Mouse (Mus musculus): ENCODE data around the gene Tbx5.

DNA sequence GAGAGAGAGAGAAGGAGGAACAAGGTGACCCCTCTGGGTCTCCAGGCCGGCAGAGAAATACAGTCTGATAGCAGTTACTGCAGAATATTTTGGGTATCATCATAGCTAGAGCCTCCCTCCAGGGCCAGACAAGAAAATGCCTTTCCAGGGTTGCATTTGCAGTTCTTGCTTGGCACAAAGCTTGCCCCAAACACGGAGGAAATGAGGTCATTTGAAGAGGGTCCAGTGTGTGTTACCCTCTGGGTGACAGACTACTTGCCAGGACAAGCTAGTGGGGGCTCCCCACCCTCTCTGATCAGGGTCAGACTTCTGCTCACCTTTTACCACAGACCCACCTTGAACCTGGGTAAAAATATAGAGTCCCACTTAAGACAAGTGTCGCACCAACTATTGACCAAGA is 36.7 kb upstream of the Tbx5 start:
- TF ChIP-seq CTCF (IDR thresholded peaks at IDR 0.05 in 2 of 3, conservative IDR thresholded peaks at IDR 0.05 in 1 of 3; ENCODE audit: control insufficient read depth in 1 of 3, insufficient read depth in 1 of 3, low read depth in 2 of 3, low read length in 3 of 3, poor library complexity in 1 of 3, severe bottlenecking in 1 of 3) (no peak), RCOR1 (IDR thresholded peaks at IDR 0.05; ENCODE audit: low read depth, low read length) (no peak), ETS1 (IDR thresholded peaks at IDR 0.05; ENCODE audit: low read depth, low read length) (no peak), ZKSCAN1 (IDR thresholded peaks at IDR 0.05; ENCODE audit: low read depth, low read length) (no peak), ZNF384 (IDR thresholded peaks at IDR 0.05; ENCODE audit: low read depth, low read length) (no peak), POLR2A (IDR thresholded peaks at IDR 0.05; ENCODE audit: control insufficient read depth in 1 of 2, insufficient read depth in 1 of 2, low read depth in 1 of 2, low read length in 2 of 2, poor library complexity in 1 of 2) (no peak), ELF1 (IDR thresholded peaks at IDR 0.05; ENCODE audit: low read depth, low read length) (no peak), JUND (IDR thresholded peaks at IDR 0.05; ENCODE audit: low read depth, low read length) (no peak), NRF1 (IDR thresholded peaks at IDR 0.05; ENCODE audit: insufficient read depth, low read depth, low read length, poor library complexity, severe bottlenecking) (no peak), MAX (IDR thresholded peaks at IDR 0.05; ENCODE audit: low read length) (no peak), EP300 (IDR thresholded peaks at IDR 0.05; ENCODE audit: low read depth in 1 of 2, low read length in 2 of 2) (no peak), USF2 (IDR thresholded peaks at IDR 0.05; ENCODE audit: borderline replicate concordance in 1 of 2, insufficient read depth in 1 of 2, low read depth in 1 of 2, low read length in 2 of 2) (no peak), POLR2AphosphoS5 (IDR thresholded peaks at IDR 0.05; ENCODE audit: borderline replicate concordance, low read depth, low read length) (no peak), MAFK (IDR thresholded peaks at IDR 0.05; ENCODE audit: borderline replicate concordance, low read depth, low read length) (no peak)
